Comparison of ENCODE assay signal across 20 mouse cellular contexts in the genomic region with DNA sequence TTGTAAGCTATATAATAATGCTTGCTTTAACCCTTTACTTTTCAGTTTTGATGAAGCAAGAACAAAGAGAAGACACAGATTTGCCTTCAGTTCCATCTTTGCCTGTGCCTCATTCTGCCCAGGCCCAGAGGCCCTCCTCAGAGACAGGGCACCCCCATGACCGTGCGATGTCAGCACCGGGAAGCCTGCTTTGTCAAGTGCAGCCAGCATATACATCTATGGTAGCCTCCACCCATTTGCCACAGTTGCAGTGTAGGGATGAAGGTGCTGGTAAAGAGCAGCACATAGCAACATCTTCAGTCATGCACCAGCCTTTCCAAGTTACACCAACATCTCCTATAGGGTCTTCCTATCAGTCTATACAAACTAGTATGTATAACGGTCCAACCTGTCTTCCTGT. TPM values are rescaled to one million over a fixed set of nuclear protein-coding genes. Genes with fewer than 3 reads are reported as not detected.
DNase-seq lines count a peak whose midpoint lies in the region; ATAC-seq and TF ChIP-seq lines count a peak whose summit lies in the region.
"Had no signal": no experiment of that assay in that cellular context is flagged by ENCODE, and none has a peak within 500 bp of the region (broad histone marks: within the 10 kb centered on the region; RNA-seq: fewer than 3 reads in every experiment).

No protein-coding gene starts in this region.

- H3K4me3 ChIP-seq in thymus, adult 2 months (ENCODE audit: control insufficient read depth, insufficient read depth, low read length) = no peak overlapping the region
- H3K4me3 ChIP-seq in intestine, embryonic 15.5 days (replicated peaks) = no peak overlapping the region
- H3K4me3 ChIP-seq: embryonic facial prominence, embryonic 12.5 days; forebrain, embryonic 15.5 days; heart, embryonic 12.5 days; liver, embryonic 12.5 days; neural tube, embryonic 12.5 days had no signal

- peak overlapping the region; percentile 93 for H3K27ac ChIP-seq in thymus, adult 2 months (ENCODE audit: control insufficient read depth, insufficient read depth, low read length)
- H3K27ac ChIP-seq in intestine, embryonic 15.5 days = no peak overlapping the region
- H3K27ac ChIP-seq: embryonic facial prominence, embryonic 12.5 days; forebrain, embryonic 15.5 days; liver, embryonic 12.5 days; neural tube, embryonic 12.5 days had no signal

- H3K27me3 ChIP-seq in thymus, adult 2 months (ENCODE audit: control insufficient read depth, insufficient read depth, low read length) = no peaks in the 10 kb centered on the region
- H3K27me3 ChIP-seq in intestine, embryonic 15.5 days (replicated peaks) = no peaks in the 10 kb centered on the region
- H3K27me3 ChIP-seq: embryonic facial prominence, embryonic 12.5 days; forebrain, embryonic 15.5 days; heart, embryonic 12.5 days; liver, embryonic 12.5 days; neural tube, embryonic 12.5 days; Patski had no signal

- H3K4me2 ChIP-seq in intestine, embryonic 15.5 days (replicated peaks) = no peak overlapping the region
- H3K4me2 ChIP-seq: embryonic facial prominence, embryonic 12.5 days; forebrain, embryonic 15.5 days; heart, embryonic 12.5 days; liver, embryonic 12.5 days; neural tube, embryonic 12.5 days had no signal

- no peak for TF ChIP-seq CTCF in thymus, adult 2 months (IDR thresholded peaks at IDR 0.05; ENCODE audit: borderline replicate concordance, control insufficient read depth, extremely low read depth, insufficient read depth, low read length, poor library complexity)

- no peak overlapping the region for H3K9ac ChIP-seq in intestine, embryonic 15.5 days
- H3K9ac ChIP-seq: embryonic facial prominence, embryonic 12.5 days; forebrain, embryonic 15.5 days; heart, embryonic 12.5 days; liver, embryonic 12.5 days; neural tube, embryonic 12.5 days had no signal

- TF ChIP-seq POLR2A in thymus, adult 2 months (IDR thresholded peaks at IDR 0.05; ENCODE audit: control insufficient read depth, extremely low read depth, insufficient read depth, low read length, poor library complexity) = no peak

- no peaks in the 10 kb centered on the region for H3K9me3 ChIP-seq in intestine, embryonic 15.5 days
- H3K9me3 ChIP-seq: embryonic facial prominence, embryonic 12.5 days; forebrain, embryonic 15.5 days; heart, embryonic 12.5 days; liver, embryonic 12.5 days; neural tube, embryonic 12.5 days had no signal

- peaks cover 25% of the 10 kb centered on the region for H3K4me1 ChIP-seq in thymus, adult 2 months (replicated peaks; ENCODE audit: control insufficient read depth, insufficient read depth, low read length)
- no peaks in the 10 kb centered on the region for H3K4me1 ChIP-seq in intestine, embryonic 15.5 days (replicated peaks)
- H3K4me1 ChIP-seq: embryonic facial prominence, embryonic 12.5 days; forebrain, embryonic 15.5 days; liver, embryonic 12.5 days; neural tube, embryonic 12.5 days had no signal

- ATAC-seq in cerebellum, adult (ENCODE audit: insufficient number of reproducible peaks, low FRiP score, low TSS enrichment) = no peak
- ATAC-seq in intestine, embryonic 15.5 days = no peak
- ATAC-seq: activated CD4-positive, CD25-positive, alpha-beta regulatory T cell, adult 4 months; forebrain, embryonic 15.5 days; hindbrain, embryonic 16.5 days; liver, embryonic 12.5 days; lung, postnatal 0 days; Patski had no signal

- WGBS in thymus, adult 2 months = 91% methylated on average over 4 of the region's 4 CpGs
- 94% methylated on average over 4 of the region's 4 CpGs for WGBS in intestine, embryonic 15.5 days

- peak; percentile 7 to 13 for DNase-seq in cerebellum, postnatal 36 days
- DNase-seq in kidney, postnatal 14 days = peak; percentile 21
- DNase-seq in kidney, adult 11 months = no peak
- no peak for DNase-seq in thymus, adult 2 months
- DNase-seq in thymus, postnatal 0 days (ENCODE audit: low spot score) = no peak
- peak; percentile 16 to 17 for DNase-seq in spleen, postnatal 36 days (ENCODE audit: low spot score in 2 of 2)
- DNase-seq: cerebellum, adult 11 months; kidney, adult 18-20 months; layer of hippocampus, adult 9-11 months had no signal

- H3K36me3 ChIP-seq in thymus, adult 2 months (ENCODE audit: control insufficient read depth, insufficient read depth, low read length) = peaks cover 62% of the 10 kb centered on the region
- H3K36me3 ChIP-seq in intestine, embryonic 15.5 days = peaks cover 11% of the 10 kb centered on the region

RNA-seq across cellular contexts. Expression of gene Esrp2, which starts 28.7 kb away (rescaled TPM):
- 24.5 and 29.9 TPM in 2 replicates for polyA plus RNA-seq in thymus, adult 2 months (2012; rRNA removed)
- 8.8 and 9.6 TPM in 2 replicates for polyA plus RNA-seq in thymus, postnatal 0 days (2015; fragmentation: Nextera tagmentation; extraction: Ambion mirVana)
- polyA plus RNA-seq in intestine, embryonic 15.5 days (2015; fragmentation: Nextera tagmentation; extraction: Ambion mirVana) = 30.2 and 32.7 TPM in 2 replicates

RNA-seq across cellular contexts. Expression of gene Pla2g15, which starts 42.1 kb away (rescaled TPM):
- 17.4 and 18.2 TPM in 2 replicates for polyA plus RNA-seq in thymus, adult 2 months (2012; rRNA removed)
- 11.0 and 11.7 TPM in 2 replicates for polyA plus RNA-seq in thymus, postnatal 0 days (2015; fragmentation: Nextera tagmentation; extraction: Ambion mirVana)
- polyA plus RNA-seq in intestine, embryonic 15.5 days (2015; fragmentation: Nextera tagmentation; extraction: Ambion mirVana) = 10.2 and 10.7 TPM in 2 replicates

RNA-seq across cellular contexts. Expression of gene Nfatc3, which starts 49.4 kb away (rescaled TPM):
- polyA plus RNA-seq in thymus, adult 2 months (2012; rRNA removed) = 161 and 186 TPM in 2 replicates
- 19.7 and 26.6 TPM in 2 replicates for polyA plus RNA-seq in thymus, postnatal 0 days (2015; fragmentation: Nextera tagmentation; extraction: Ambion mirVana)
- 6.0 and 6.2 TPM in 2 replicates for polyA plus RNA-seq in intestine, embryonic 15.5 days (2015; fragmentation: Nextera tagmentation; extraction: Ambion mirVana)

Comparison
In these comparisons a context has a peak if more than half of its experiments do, and no peak if none do; other contexts are left out.
1. DNase-seq: peak in cerebellum, postnatal 36 days (2 of 2), kidney, postnatal 14 days (single experiment) and spleen, postnatal 36 days (2 of 2); none in kidney, adult 11 months (single experiment), thymus, adult 2 months (single experiment) and thymus, postnatal 0 days (single experiment).